Comparison of ENCODE assay signal across 12 mouse cellular contexts in genomic region chr9:111838069-111838820, GRCm38 (mm10).
DNase-seq lines count a peak whose midpoint lies in the region; ATAC-seq and TF ChIP-seq lines count a peak whose summit lies in the region.
"Had no signal": no experiment of that assay in that cellular context is flagged by ENCODE, and none has a peak within 500 bp of the region (broad histone marks: within the 10 kb centered on the region; RNA-seq: fewer than 3 reads in every experiment).

No protein-coding gene starts in this region.

- H3K27ac ChIP-seq in forebrain, postnatal 0 days (ENCODE audit: low read depth, low read length) = peak overlapping the region; percentile 37; the same call in 1 of the 2 replicates
- H3K27ac ChIP-seq in forebrain, embryonic 15.5 days (replicated peaks) = no peak overlapping the region
- peak overlapping the region; percentile 74 for H3K27ac ChIP-seq in layer of hippocampus, adult 2 months
- no peak overlapping the region for H3K27ac ChIP-seq in limb, embryonic 14.5 days (replicated peaks; ENCODE audit: low read depth, low read length)
- H3K27ac ChIP-seq in intestine, postnatal 0 days (ENCODE audit: low read depth, low read length) = no peak overlapping the region
- H3K27ac ChIP-seq: heart, embryonic 15.5 days had no signal

- peak; percentile 79 for ATAC-seq in forebrain, postnatal 0 days
- ATAC-seq in forebrain, embryonic 15.5 days (replicated peaks) = no peak
- no peak; the same call in 1 of the 2 replicates for ATAC-seq in limb, embryonic 14.5 days (ENCODE audit: low FRiP score, low read depth)
- ATAC-seq in intestine, postnatal 0 days = no peak
- ATAC-seq: forebrain, embryonic 16.5 days; lung, postnatal 0 days; Patski had no signal

- no peak for TF ChIP-seq CTCF in forebrain, postnatal 0 days (IDR thresholded peaks at IDR 0.05; ENCODE audit: low read depth)
- TF ChIP-seq CTCF in layer of hippocampus, adult 2 months (conservative IDR thresholded peaks at IDR 0.05) = 0 out of 2 replicates have a peak, but pooled peaks have one; percentile 4
- TF ChIP-seq CTCF in intestine, postnatal 0 days (IDR thresholded peaks at IDR 0.05; ENCODE audit: low read depth) = no peak

- no peaks in the 10 kb centered on the region for H3K9me3 ChIP-seq in forebrain, postnatal 0 days (ENCODE audit: low read length)
- H3K9me3 ChIP-seq in forebrain, embryonic 15.5 days = no peaks in the 10 kb centered on the region
- no peaks in the 10 kb centered on the region for H3K9me3 ChIP-seq in limb, embryonic 14.5 days (ENCODE audit: control insufficient read depth, low read length)
- H3K9me3 ChIP-seq in intestine, postnatal 0 days (ENCODE audit: control insufficient read depth) = no peaks in the 10 kb centered on the region
- H3K9me3 ChIP-seq: heart, embryonic 15.5 days had no signal

- H3K4me2 ChIP-seq in forebrain, postnatal 0 days (ENCODE audit: low read depth) = no peak overlapping the region
- no peak overlapping the region for H3K4me2 ChIP-seq in forebrain, embryonic 15.5 days (replicated peaks)
- H3K4me2 ChIP-seq in limb, embryonic 14.5 days (replicated peaks; ENCODE audit: low read depth, low read length, severe bottlenecking) = no peak overlapping the region
- H3K4me2 ChIP-seq in intestine, postnatal 0 days (replicated peaks; ENCODE audit: low read depth) = no peak overlapping the region
- H3K4me2 ChIP-seq: heart, embryonic 15.5 days had no signal

- H3K4me3 ChIP-seq in forebrain, postnatal 0 days (ENCODE audit: low read depth, low read length) = no peak overlapping the region
- no peak overlapping the region for H3K4me3 ChIP-seq in forebrain, embryonic 15.5 days
- no peak overlapping the region for H3K4me3 ChIP-seq in layer of hippocampus, adult 2 months
- no peak overlapping the region for H3K4me3 ChIP-seq in limb, embryonic 14.5 days (replicated peaks; ENCODE audit: low read length)
- H3K4me3 ChIP-seq in intestine, postnatal 0 days (ENCODE audit: low read depth, low read length) = no peak overlapping the region
- H3K4me3 ChIP-seq: heart, embryonic 15.5 days had no signal

- 37% methylated on average over 7 of the region's 7 CpGs for WGBS in forebrain, postnatal 0 days
- 48% methylated on average over 7 of the region's 7 CpGs for WGBS in forebrain, embryonic 15.5 days
- WGBS in limb, embryonic 14.5 days = 55% methylated on average over 7 of the region's 7 CpGs
- 52% methylated on average over 7 of the region's 7 CpGs for WGBS in intestine, postnatal 0 days

- no peaks in the 10 kb centered on the region for H3K36me3 ChIP-seq in forebrain, postnatal 0 days (ENCODE audit: insufficient read depth)
- H3K36me3 ChIP-seq in forebrain, embryonic 15.5 days = no peaks in the 10 kb centered on the region
- no peaks in the 10 kb centered on the region for H3K36me3 ChIP-seq in limb, embryonic 14.5 days (ENCODE audit: control insufficient read depth, insufficient read depth, low read length)
- no peaks in the 10 kb centered on the region for H3K36me3 ChIP-seq in intestine, postnatal 0 days (ENCODE audit: control insufficient read depth, insufficient read depth)
- H3K36me3 ChIP-seq: heart, embryonic 15.5 days had no signal

- H3K4me1 ChIP-seq in forebrain, postnatal 0 days (ENCODE audit: insufficient read depth) = no peaks in the 10 kb centered on the region
- peaks cover 6% of the 10 kb centered on the region for H3K4me1 ChIP-seq in forebrain, embryonic 15.5 days
- H3K4me1 ChIP-seq in limb, embryonic 14.5 days (ENCODE audit: control insufficient read depth, insufficient read depth, low read length) = no peaks in the 10 kb centered on the region
- no peaks in the 10 kb centered on the region for H3K4me1 ChIP-seq in intestine, postnatal 0 days (replicated peaks; ENCODE audit: control insufficient read depth, insufficient read depth, low read length)
- H3K4me1 ChIP-seq: heart, embryonic 15.5 days had no signal

- peak; percentile 56 for DNase-seq in forebrain, postnatal 0 days
- DNase-seq in brain, adult 2 months (ENCODE audit: low read depth, low spot score) = peak; percentile 87
- DNase-seq in layer of hippocampus, adult 2 months (ENCODE audit: low spot score in 2 of 2) = peak; percentile 60 to 76
- peak; percentile 41 for DNase-seq in limb, embryonic 14.5 days (ENCODE audit: low spot score)
- DNase-seq in spleen, adult 18-20 months = no peak
- DNase-seq in spleen, postnatal 36 days (ENCODE audit: low spot score in 2 of 2) = no peak

- H3K9ac ChIP-seq in forebrain, postnatal 0 days = no peak overlapping the region
- no peak overlapping the region for H3K9ac ChIP-seq in forebrain, embryonic 15.5 days (replicated peaks)
- no peak overlapping the region for H3K9ac ChIP-seq in limb, embryonic 14.5 days (ENCODE audit: low read depth, low read length, severe bottlenecking)
- no peak overlapping the region for H3K9ac ChIP-seq in intestine, postnatal 0 days (ENCODE audit: low read depth, low read length)
- H3K9ac ChIP-seq: heart, embryonic 15.5 days had no signal

- no peaks in the 10 kb centered on the region for H3K27me3 ChIP-seq in forebrain, postnatal 0 days (ENCODE audit: insufficient read depth, low read length)
- no peaks in the 10 kb centered on the region for H3K27me3 ChIP-seq in forebrain, embryonic 15.5 days
- H3K27me3 ChIP-seq in limb, embryonic 14.5 days (ENCODE audit: control insufficient read depth, insufficient read depth, low read length) = no peaks in the 10 kb centered on the region
- no peaks in the 10 kb centered on the region for H3K27me3 ChIP-seq in intestine, postnatal 0 days (replicated peaks; ENCODE audit: control insufficient read depth, insufficient read depth, low read length)
- H3K27me3 ChIP-seq: heart, embryonic 15.5 days; Patski had no signal

- TF ChIP-seq POLR2A in limb, embryonic 14.5 days (IDR thresholded peaks at IDR 0.05; ENCODE audit: borderline replicate concordance, extremely low read depth, insufficient read depth, insufficient read length) = no peak

Comparison
In these comparisons a context has a peak if more than half of its experiments do, and no peak if none do; other contexts are left out.
1. H3K27ac ChIP-seq: peak in forebrain, postnatal 0 days (single experiment) and layer of hippocampus, adult 2 months (single experiment); none in forebrain, embryonic 15.5 days (single experiment), limb, embryonic 14.5 days (single experiment) and intestine, postnatal 0 days (single experiment).
2. DNase-seq: peak in forebrain, postnatal 0 days (single experiment), brain, adult 2 months (single experiment), layer of hippocampus, adult 2 months (2 of 2) and limb, embryonic 14.5 days (single experiment); none in spleen, adult 18-20 months (0 of 2) and spleen, postnatal 36 days (0 of 2).